8 mouse cellular contexts compared by ENCODE assay signal in genomic region chr2:30985111-30986020, GRCm38 (mm10). TPM values are rescaled to one million over a fixed set of nuclear protein-coding genes. Genes with fewer than 3 reads are reported as not detected.
A peak's percentile ranks its signal among the peaks of the same experiment; 100 is the strongest.
DNase-seq lines count a peak whose midpoint lies in the region; ATAC-seq lines count a peak whose summit lies in the region.

No protein-coding gene starts in this region.

- DNase-seq in retina, postnatal 1 day: peak; percentile 6
- no peak for DNase-seq in retina, embryonic 14.5 days (ENCODE audit: low spot score)
- DNase-seq in adrenal gland, adult 18-20 months (ENCODE audit: low spot score in 2 of 2): peak; percentile 71 to 83
- DNase-seq in liver: peak; percentile 79
- DNase-seq in spleen, postnatal 4 days (ENCODE audit: low spot score in 2 of 2): peak; percentile 43 to 77

- H3K36me3 ChIP-seq in heart, embryonic 15.5 days: no peaks in the 10 kb centered on the region
- 0 out of 2 replicates have a peak, but pooled peaks cover under 1% of the 10 kb centered on the region for H3K36me3 ChIP-seq in forebrain, embryonic 12.5 days (replicated peaks)

- ATAC-seq in heart, embryonic 15.5 days (replicated peaks; ENCODE audit: insufficient number of reproducible peaks, insufficient read depth, low FRiP score, low read depth): no peak
- no peak for ATAC-seq in megakaryocyte-erythroid progenitor cell, adult 5-6 weeks (replicated peaks; ENCODE audit: low FRiP score, low TSS enrichment, poor library complexity, severe bottlenecking)
- ATAC-seq in forebrain, embryonic 12.5 days (ENCODE audit: low FRiP score): no peak

- peak overlapping the region; percentile 35; the same call in 1 of the 2 replicates for H3K4me2 ChIP-seq in heart, embryonic 15.5 days
- no peak overlapping the region for H3K4me2 ChIP-seq in forebrain, embryonic 12.5 days

- no peaks in the 10 kb centered on the region for H3K9me3 ChIP-seq in heart, embryonic 15.5 days (replicated peaks)
- no peaks in the 10 kb centered on the region for H3K9me3 ChIP-seq in forebrain, embryonic 12.5 days

- H3K4me3 ChIP-seq in heart, embryonic 15.5 days: no peak overlapping the region
- H3K4me3 ChIP-seq in forebrain, embryonic 12.5 days (replicated peaks): no peak overlapping the region

- no peak overlapping the region for H3K9ac ChIP-seq in heart, embryonic 15.5 days
- H3K9ac ChIP-seq in forebrain, embryonic 12.5 days: no peak overlapping the region

- WGBS in heart, embryonic 15.5 days: 33% methylated on average over 17 of the region's 17 CpGs
- WGBS in forebrain, embryonic 12.5 days: 30% methylated on average over 17 of the region's 17 CpGs

- H3K4me1 ChIP-seq in heart, embryonic 15.5 days (replicated peaks): peaks cover 39% of the 10 kb centered on the region
- peaks cover 25% of the 10 kb centered on the region for H3K4me1 ChIP-seq in forebrain, embryonic 12.5 days

- H3K27me3 ChIP-seq in heart, embryonic 15.5 days: no peaks in the 10 kb centered on the region
- H3K27me3 ChIP-seq in forebrain, embryonic 12.5 days: no peaks in the 10 kb centered on the region

- no peak overlapping the region for H3K27ac ChIP-seq in heart, embryonic 15.5 days
- no peak overlapping the region for H3K27ac ChIP-seq in forebrain, embryonic 12.5 days

RNA-seq across cellular contexts. Expression of gene Usp20, which starts 3.3 kb away (rescaled TPM):
- 10 to 100 TPM; 23.7 to 29.7 TPM for total RNA-seq in adrenal gland, adult 18-20 months (2021)
- polyA plus RNA-seq in heart, embryonic 15.5 days (2015; fragmentation: Nextera tagmentation; extraction: Ambion mirVana): 38.5 and 42.9 TPM in 2 replicates
- 11.0 and 16.9 TPM in 2 replicates for total RNA-seq in megakaryocyte-erythroid progenitor cell, adult 5-6 weeks (2014; fragmentation: Nextera tagmentation)
- total RNA-seq in megakaryocyte-erythroid progenitor cell, adult 5-6 weeks (2017): 3.2 and 14.1 TPM in 2 replicates
- polyA plus RNA-seq in forebrain, embryonic 12.5 days (2016; fragmentation: Nextera tagmentation; extraction: Ambion mirVana): 29.5 and 30.6 TPM in 2 replicates

RNA-seq across cellular contexts. Expression of gene BC005624, which starts 3.4 kb away (rescaled TPM):
- total RNA-seq in adrenal gland, adult 18-20 months (2021): 10 to 100 TPM; 41.5 to 49.6 TPM
- polyA plus RNA-seq in heart, embryonic 15.5 days (2015; fragmentation: Nextera tagmentation; extraction: Ambion mirVana): 33.3 and 38.4 TPM in 2 replicates
- total RNA-seq in megakaryocyte-erythroid progenitor cell, adult 5-6 weeks (2014; fragmentation: Nextera tagmentation): 37.7 and 46.7 TPM in 2 replicates
- total RNA-seq in megakaryocyte-erythroid progenitor cell, adult 5-6 weeks (2017): 70.5 and 93.3 TPM in 2 replicates
- 66.6 and 70.5 TPM in 2 replicates for polyA plus RNA-seq in forebrain, embryonic 12.5 days (2016; fragmentation: Nextera tagmentation; extraction: Ambion mirVana)

RNA-seq across cellular contexts. Expression of gene Tor1a, which starts 17.6 kb away (rescaled TPM):
- total RNA-seq in adrenal gland, adult 18-20 months (2021): 10 to 100 TPM; 31.4 to 32.0 TPM
- 45.9 and 49.4 TPM in 2 replicates for polyA plus RNA-seq in heart, embryonic 15.5 days (2015; fragmentation: Nextera tagmentation; extraction: Ambion mirVana)
- total RNA-seq in megakaryocyte-erythroid progenitor cell, adult 5-6 weeks (2014; fragmentation: Nextera tagmentation): 22.3 and 28.1 TPM in 2 replicates
- total RNA-seq in megakaryocyte-erythroid progenitor cell, adult 5-6 weeks (2017): 28.3 and 46.0 TPM in 2 replicates
- 85.4 and 86.1 TPM in 2 replicates for polyA plus RNA-seq in forebrain, embryonic 12.5 days (2016; fragmentation: Nextera tagmentation; extraction: Ambion mirVana)

RNA-seq across cellular contexts. Expression of gene Tor1b, which starts 32.6 kb away (rescaled TPM):
- 10 to 100 TPM; 44.9 to 56.5 TPM for total RNA-seq in adrenal gland, adult 18-20 months (2021)
- polyA plus RNA-seq in heart, embryonic 15.5 days (2015; fragmentation: Nextera tagmentation; extraction: Ambion mirVana): 20.4 and 25.0 TPM in 2 replicates
- total RNA-seq in megakaryocyte-erythroid progenitor cell, adult 5-6 weeks (2014; fragmentation: Nextera tagmentation): 37.2 and 49.8 TPM in 2 replicates
- 43.3 and 46.5 TPM in 2 replicates for total RNA-seq in megakaryocyte-erythroid progenitor cell, adult 5-6 weeks (2017)
- 24.1 and 27.3 TPM in 2 replicates for polyA plus RNA-seq in forebrain, embryonic 12.5 days (2016; fragmentation: Nextera tagmentation; extraction: Ambion mirVana)

RNA-seq across cellular contexts. Expression of gene Ptges, which starts 55.7 kb away (rescaled TPM):
- total RNA-seq in adrenal gland, adult 18-20 months (2021): 10 to 100 TPM; 23.9 to 63.5 TPM
- polyA plus RNA-seq in heart, embryonic 15.5 days (2015; fragmentation: Nextera tagmentation; extraction: Ambion mirVana): 2.6 and 4.4 TPM in 2 replicates
- not detected in 2 replicates for total RNA-seq in megakaryocyte-erythroid progenitor cell, adult 5-6 weeks (2014; fragmentation: Nextera tagmentation)
- 0.09 TPM in 1 of 2 replicates, not detected in the other for total RNA-seq in megakaryocyte-erythroid progenitor cell, adult 5-6 weeks (2017)
- polyA plus RNA-seq in forebrain, embryonic 12.5 days (2016; fragmentation: Nextera tagmentation; extraction: Ambion mirVana): 2.5 and 2.7 TPM in 2 replicates
